Mouse (Mus musculus) ES-Bruce4 (cell line): ENCODE measurements around the gene Fgfr2. TPM values are rescaled to one million over a fixed set of nuclear protein-coding genes. Genes with fewer than 3 reads are reported as not detected.

ENCODE experiments used
- H3K27ac ChIP-seq: 2 replicates; pipeline ENCODE4 v1.5.1; 2012; ENCODE audit warnings: low read length, inconsistent platforms; ENCODE audit not compliant: insufficient read depth
- H3K27me3 ChIP-seq: 2 replicates; pipeline ENCODE4 v1.6.1; 2012; ENCODE audit warnings: mild to moderate bottlenecking, low read length, inconsistent platforms; ENCODE audit not compliant: control insufficient read depth, poor library complexity, insufficient read depth, severe bottlenecking
- H3K36me3 ChIP-seq: 2 replicates; pipeline ENCODE4 v1.6.1; 2012; ENCODE audit warnings: inconsistent platforms, mild to moderate bottlenecking, low read length, moderate library complexity; ENCODE audit not compliant: control insufficient read depth, poor library complexity, insufficient read depth, severe bottlenecking
- H3K4me1 ChIP-seq: one replicate; pipeline ENCODE4 v1.8.1; 2011; ENCODE audit warnings: low read length; ENCODE audit not compliant: control insufficient read depth, insufficient read depth
- H3K4me3 ChIP-seq: 2 replicates; pipeline ENCODE4 v1.5.1; 2011; ENCODE audit warnings: low read depth, mild to moderate bottlenecking, low read length
- H3K9ac ChIP-seq: 2 replicates; pipeline ENCODE4 v1.6.1; 2012; ENCODE audit warnings: low read depth, mild to moderate bottlenecking, inconsistent platforms; ENCODE audit not compliant: poor library complexity, severe bottlenecking
- H3K9me3 ChIP-seq: replicated peaks from 2 replicates; pipeline ENCODE4 v1.6.1; 2012; ENCODE audit warnings: mild to moderate bottlenecking, low read length, inconsistent platforms; ENCODE audit not compliant: control insufficient read depth, poor library complexity, insufficient read depth, severe bottlenecking
- CTCF ChIP-seq: IDR thresholded peaks from one replicate; pipeline ENCODE4 v1.8.1; 2011; ENCODE audit warnings: low read depth, low read length
- EP300 ChIP-seq: IDR thresholded peaks from 2 replicates; pipeline ENCODE4 v1.6.1; 2011; ENCODE audit warnings: low read depth, low read length; ENCODE audit not compliant: insufficient read depth
- POLR2A ChIP-seq: IDR thresholded peaks from one replicate; pipeline ENCODE4 v1.8.1; 2011; ENCODE audit warnings: low read length; ENCODE audit not compliant: insufficient read depth
- polyA plus RNA-seq: library from polyadenylated mRNA; stranded (reverse); fragments of >200 nt; gene quantifications from 2 replicates; pipeline ENCODE4 v1.2.4, GENCODE M21; 2011; ENCODE audit warnings: low read depth; ENCODE audit not compliant: missing spikeins, insufficient read depth, insufficient read length

Fgfr2 gene
- polyA plus RNA-seq, 1 experiment = 34.8 TPM

- H3K4me3 ChIP-seq = no peak overlapping the region
- no peaks in the 10 kb centered on the region for H3K36me3 ChIP-seq
- no peaks in the 10 kb centered on the region for H3K9me3 ChIP-seq
- H3K4me1 ChIP-seq = no peaks in the 10 kb centered on the region
- H3K27me3 ChIP-seq = no peaks in the 10 kb centered on the region
- H3K9ac ChIP-seq = no peak overlapping the region
- TF ChIP-seq POLR2A = no peak
- no peak for TF ChIP-seq EP300
- no peak for TF ChIP-seq CTCF
- H3K27ac ChIP-seq = no peak overlapping the region
Observed at GRCm38 (mm10) chr7:130335440-130336051, 2787.6 kb downstream of the Fgfr2 start.

- Histone ChIP-seq H3K4me3 (no peak overlapping the region), H3K4me1 (no peaks in the 10 kb centered on the region), H3K9me3 (no peaks in the 10 kb centered on the region), H3K27me3 (no peaks in the 10 kb centered on the region), H3K27ac (no peak overlapping the region), H3K36me3 (no peaks in the 10 kb centered on the region), H3K9ac (no peak overlapping the region)
- TF ChIP-seq CTCF (no peak), POLR2A (no peak), EP300 (no peak)
Observed at GRCm38 (mm10) chr7:130332515-130333220, 2790.5 kb downstream of the Fgfr2 start.

DNA sequence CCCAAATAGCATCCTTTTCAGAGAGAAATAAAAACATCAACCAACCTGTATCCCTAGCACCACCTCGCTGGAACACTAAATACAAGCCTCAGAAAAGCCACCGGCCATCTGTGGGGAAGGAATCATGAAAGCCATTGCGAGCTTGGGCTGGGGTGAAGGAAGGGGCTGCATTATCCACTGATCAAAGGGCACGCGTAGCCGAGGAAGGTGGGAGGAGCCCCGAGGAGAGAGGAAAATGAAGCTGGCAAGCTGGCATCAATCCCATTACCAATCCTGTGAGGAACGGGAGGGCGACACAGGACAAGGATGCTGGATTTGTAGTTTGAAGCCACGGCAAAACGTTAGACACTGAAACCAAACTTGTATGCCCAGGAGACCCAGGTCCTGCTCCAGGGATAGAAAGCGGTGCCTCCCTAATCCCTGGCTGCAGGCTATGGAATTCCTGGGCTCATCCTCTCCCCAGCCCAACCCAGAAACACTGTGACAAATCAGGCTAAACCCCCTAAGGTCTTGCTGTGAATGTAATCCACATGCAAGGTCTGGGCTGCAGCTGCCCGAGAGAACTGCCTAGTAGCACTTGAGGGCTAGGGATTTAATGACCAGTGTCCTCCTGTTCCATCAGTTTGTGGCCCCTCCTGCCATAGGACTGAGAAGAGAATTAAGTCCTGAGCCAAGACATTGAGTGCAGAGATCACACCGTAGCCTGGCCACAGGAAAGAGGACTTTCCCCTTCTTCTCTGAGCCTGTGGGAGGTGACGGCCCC, 2795.4 kb downstream of the Fgfr2 start:
- no peaks in the 10 kb centered on the region for H3K27me3 ChIP-seq
- TF ChIP-seq EP300 (no peak), POLR2A (no peak), CTCF (no peak)
- no peak overlapping the region for H3K4me3 ChIP-seq
- no peaks in the 10 kb centered on the region for H3K36me3 ChIP-seq
- no peaks in the 10 kb centered on the region for H3K4me1 ChIP-seq
- no peak overlapping the region for H3K9ac ChIP-seq
- H3K27ac ChIP-seq = no peak overlapping the region
- H3K9me3 ChIP-seq = no peaks in the 10 kb centered on the region

DNA sequence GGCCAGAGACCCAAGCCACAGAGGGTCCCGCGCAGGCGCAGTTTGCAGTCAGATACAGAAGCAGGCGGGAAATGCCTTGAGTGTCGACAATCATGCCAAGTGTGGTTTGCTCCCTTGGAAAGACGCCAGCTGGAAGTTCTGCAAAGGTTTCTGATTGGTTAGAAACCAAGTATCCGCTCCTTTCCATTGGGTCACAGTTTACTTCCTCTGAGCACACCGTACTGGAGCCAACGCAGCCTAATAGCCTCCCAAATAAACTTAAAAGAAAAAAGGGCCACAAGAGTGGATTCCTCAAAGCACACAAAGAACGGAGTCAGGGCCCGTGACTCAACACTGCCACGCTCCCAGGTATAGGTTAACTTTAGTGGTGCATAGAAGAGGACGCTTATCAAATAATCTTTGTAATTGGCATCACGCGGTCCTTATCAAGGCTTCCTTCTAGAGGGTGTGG, 2797.1 kb downstream of the Fgfr2 start:
- TF ChIP-seq CTCF = no peak
- no peak for TF ChIP-seq EP300
- TF ChIP-seq POLR2A = no peak
- Histone ChIP-seq H3K4me3 (no peak overlapping the region), H3K9me3 (no peaks in the 10 kb centered on the region), H3K9ac (no peak overlapping the region), H3K27me3 (no peaks in the 10 kb centered on the region), H3K27ac (no peak overlapping the region), H3K36me3 (no peaks in the 10 kb centered on the region), H3K4me1 (no peaks in the 10 kb centered on the region)

DNA sequence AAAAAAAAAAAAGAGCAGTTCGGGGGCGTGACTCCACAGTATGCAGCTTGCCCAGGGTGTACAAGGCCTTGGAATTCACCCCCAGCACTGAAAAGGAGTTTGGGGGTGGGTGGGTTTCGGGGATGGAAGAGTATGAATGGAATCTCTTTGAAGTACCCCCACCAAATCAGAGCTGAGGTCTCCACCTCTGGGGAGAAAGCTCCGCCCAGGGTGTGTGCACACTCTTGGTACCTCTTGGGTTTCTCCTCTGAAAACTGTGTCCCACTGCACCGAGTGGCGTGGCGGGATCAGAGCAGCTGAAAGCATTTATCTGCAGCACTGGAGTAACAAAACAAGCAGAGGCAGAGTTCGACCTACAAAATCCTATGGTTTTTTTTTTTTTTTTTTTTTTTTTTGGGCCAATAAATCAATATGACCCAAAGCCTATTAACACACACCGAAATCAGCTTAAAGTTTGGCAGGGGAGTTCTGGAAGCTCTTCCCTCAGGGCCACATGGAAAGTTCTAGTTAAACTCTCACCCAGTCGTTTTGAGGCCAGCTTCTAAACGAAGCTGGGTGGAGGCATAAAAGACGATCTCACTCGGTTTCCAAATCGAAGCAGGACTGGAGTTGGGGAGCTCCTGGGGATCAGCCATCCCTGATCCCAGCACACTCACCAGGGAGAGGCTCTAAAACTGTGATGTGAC, 2798.3 kb downstream of the Fgfr2 start:
- TF ChIP-seq CTCF (no peak), EP300 (no peak), POLR2A (no peak)
- Histone ChIP-seq H3K4me1 (no peaks in the 10 kb centered on the region), H3K4me3 (no peak overlapping the region), H3K36me3 (no peaks in the 10 kb centered on the region), H3K27ac (no peak overlapping the region), H3K9ac (no peak overlapping the region), H3K9me3 (no peaks in the 10 kb centered on the region), H3K27me3 (no peaks in the 10 kb centered on the region)
